Mouse (Mus musculus) testis, adult 2 months (tissue): ENCODE measurements around the gene Birc7. TPM values are rescaled to one million over a fixed set of nuclear protein-coding genes. Genes with fewer than 3 reads are reported as not detected.

Source experiments
- H3K27ac ChIP-seq: fragments of 200-500 bp; 2 replicates; pipeline ENCODE4 v1.5.1; 2012; ENCODE audit warnings: low read depth, low read length; ENCODE audit not compliant: control insufficient read depth, insufficient read depth
- H3K27me3 ChIP-seq: fragments of 200-500 bp; 2 replicates; pipeline ENCODE4 v1.6.1; 2012; ENCODE audit warnings: mild to moderate bottlenecking, low read length, moderate library complexity; ENCODE audit not compliant: control insufficient read depth, insufficient read depth
- H3K36me3 ChIP-seq: fragments of 200-500 bp; 2 replicates; pipeline ENCODE4 v1.6.1; 2012; ENCODE audit warnings: mild to moderate bottlenecking, low read length; ENCODE audit not compliant: control insufficient read depth, insufficient read depth
- H3K4me1 ChIP-seq: fragments of 200-500 bp; 2 replicates; pipeline ENCODE4 v1.6.1; 2012; ENCODE audit warnings: low read length; ENCODE audit not compliant: control insufficient read depth, insufficient read depth
- H3K4me3 ChIP-seq: fragments of 200-500 bp; 2 replicates; pipeline ENCODE4 v1.5.1; 2012; ENCODE audit warnings: low read depth, mild to moderate bottlenecking, low read length, moderate library complexity, mixed read lengths; ENCODE audit not compliant: control insufficient read depth
- CTCF ChIP-seq: fragments of 200-500 bp; IDR thresholded peaks from 2 replicates; pipeline ENCODE4 v1.5.1; 2012; ENCODE audit warnings: low read depth, mild to moderate bottlenecking, inconsistent platforms, low read length, moderate library complexity; ENCODE audit not compliant: control insufficient read depth, insufficient read depth, insufficient replicate concordance
- POLR2A ChIP-seq: fragments of 200-500 bp; IDR thresholded peaks from 2 replicates; pipeline ENCODE4 v1.6.1; 2012; ENCODE audit warnings: low read depth, mild to moderate bottlenecking, inconsistent platforms, low read length, moderate library complexity; ENCODE audit not compliant: control insufficient read depth
- polyA plus RNA-seq: library from polyadenylated mRNA; depleted of rRNA; stranded (reverse); fragments of >200 nt; gene quantifications from 2 replicates; pipeline ENCODE4 v1.2.3, GENCODE M21; 2012

The Birc7 gene
- polyA plus RNA-seq, 1 experiment = not detected

DNA sequence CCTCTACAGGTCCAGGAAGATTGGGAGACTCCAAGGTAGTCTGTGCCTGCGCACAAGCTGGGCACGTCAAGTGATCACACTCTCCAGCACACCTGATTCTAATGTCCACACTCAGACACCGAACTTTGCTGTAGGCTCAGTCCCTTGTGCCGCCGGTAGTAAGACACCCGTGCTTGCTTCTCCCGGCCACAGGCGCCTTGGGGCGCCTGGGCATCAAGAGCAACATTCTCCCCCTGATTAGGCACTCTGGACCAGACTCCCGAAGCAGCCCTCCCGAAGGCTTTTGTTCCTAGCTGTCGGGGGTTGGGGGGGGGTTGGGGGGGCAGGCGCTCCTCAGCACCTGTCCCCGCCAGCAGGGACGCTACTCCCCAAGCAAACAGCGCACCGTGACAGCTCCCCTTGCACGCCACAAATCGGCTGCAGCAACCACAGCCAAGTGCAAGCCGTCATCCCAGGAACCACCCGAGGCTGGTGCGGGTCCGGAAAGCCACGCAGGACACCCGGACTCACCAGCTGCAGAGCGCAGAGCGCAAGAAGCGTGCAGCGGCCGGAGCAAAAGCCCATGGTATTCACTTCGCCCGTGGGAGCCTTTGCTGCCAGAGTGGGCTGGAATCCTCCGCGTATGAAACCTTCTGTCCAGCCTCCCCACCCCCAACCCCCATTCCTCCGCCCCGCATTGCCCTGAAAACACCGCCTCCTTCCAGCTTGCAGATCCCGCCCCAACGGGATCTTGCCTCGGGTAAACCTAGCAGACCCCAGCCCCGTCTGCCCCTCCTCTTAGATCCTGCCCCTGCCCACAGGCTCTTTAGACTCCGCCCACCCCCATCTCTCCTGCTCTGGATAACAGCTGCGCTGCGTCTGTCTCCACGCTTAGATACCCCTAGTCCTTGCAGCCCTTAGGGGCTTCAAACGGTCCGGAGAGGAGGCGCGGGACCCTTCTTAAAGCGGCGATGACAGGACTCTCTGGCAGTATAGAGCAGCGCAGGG is 25.5 kb downstream of the Birc7 start, which contains the start of gene Nkain4:
Gene Nkain4 (minus strand): TSS at position 639 of the 987 bp plus-strand sequence.
- Histone ChIP-seq H3K27me3 (no peaks in the 10 kb centered on the region), H3K36me3 (no peaks in the 10 kb centered on the region), H3K4me1 (peaks cover 4% of the 10 kb centered on the region; the same call in 1 of the 2 replicates), H3K27ac (no peak within 1 kb of the TSS), H3K4me3 (peak within 1 kb of the TSS; percentile 78)
- TF ChIP-seq CTCF = peak; percentile 8; the same call in 1 of the 2 replicates
- TF ChIP-seq POLR2A = no peak

DNA sequence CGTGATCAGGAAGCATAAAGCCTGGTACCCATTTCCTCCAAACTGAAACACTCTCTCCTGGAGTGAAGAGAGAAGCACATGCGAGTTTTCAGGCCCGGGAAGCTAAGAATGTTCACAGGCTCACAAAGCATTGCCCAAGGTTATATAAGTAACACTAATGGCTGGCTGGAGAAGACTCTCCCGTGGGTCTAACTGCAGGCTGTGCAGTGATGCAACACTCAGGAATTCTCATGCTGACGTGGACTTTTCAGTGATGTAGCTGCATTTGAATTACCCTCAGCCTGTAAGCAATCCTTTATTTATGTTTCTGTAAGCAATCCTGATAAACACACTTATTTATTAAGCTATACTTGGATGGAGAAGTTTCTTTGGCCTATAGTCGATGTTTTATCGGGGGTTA is 30.8 kb downstream of the Birc7 start:
- Histone ChIP-seq H3K27ac (no peak overlapping the region), H3K4me3 (no peak overlapping the region), H3K27me3 (no peaks in the 10 kb centered on the region), H3K36me3 (no peaks in the 10 kb centered on the region), H3K4me1 (0 out of 2 replicates have a peak, but pooled peaks cover 4% of the 10 kb centered on the region)
- TF ChIP-seq POLR2A (no peak), CTCF (no peak)

DNA sequence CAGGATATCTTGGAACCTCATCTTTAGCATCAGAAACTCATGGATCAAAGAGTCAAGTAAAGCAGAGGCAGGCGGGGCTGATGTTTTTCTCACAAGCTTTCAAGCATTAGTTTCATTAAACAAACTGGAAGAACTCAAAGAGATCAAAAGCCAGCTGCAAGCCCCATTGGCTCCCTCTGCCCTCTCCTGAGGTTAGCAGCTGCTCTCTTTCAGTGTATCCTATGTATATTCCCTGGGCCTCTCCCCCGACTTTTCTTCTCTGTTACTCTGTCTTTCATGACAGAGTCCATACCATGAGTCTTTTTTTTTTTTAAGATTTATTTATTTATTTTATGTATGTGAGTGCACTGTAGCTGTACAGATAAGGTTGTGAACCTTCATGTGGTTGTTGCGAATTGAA is 31.4 kb downstream of the Birc7 start:
- Histone ChIP-seq H3K4me3 (no peak overlapping the region), H3K4me1 (no peaks in the 10 kb centered on the region), H3K36me3 (no peaks in the 10 kb centered on the region), H3K27ac (no peak overlapping the region), H3K27me3 (no peaks in the 10 kb centered on the region)
- TF ChIP-seq CTCF = no peak
- TF ChIP-seq POLR2A = no peak

DNA sequence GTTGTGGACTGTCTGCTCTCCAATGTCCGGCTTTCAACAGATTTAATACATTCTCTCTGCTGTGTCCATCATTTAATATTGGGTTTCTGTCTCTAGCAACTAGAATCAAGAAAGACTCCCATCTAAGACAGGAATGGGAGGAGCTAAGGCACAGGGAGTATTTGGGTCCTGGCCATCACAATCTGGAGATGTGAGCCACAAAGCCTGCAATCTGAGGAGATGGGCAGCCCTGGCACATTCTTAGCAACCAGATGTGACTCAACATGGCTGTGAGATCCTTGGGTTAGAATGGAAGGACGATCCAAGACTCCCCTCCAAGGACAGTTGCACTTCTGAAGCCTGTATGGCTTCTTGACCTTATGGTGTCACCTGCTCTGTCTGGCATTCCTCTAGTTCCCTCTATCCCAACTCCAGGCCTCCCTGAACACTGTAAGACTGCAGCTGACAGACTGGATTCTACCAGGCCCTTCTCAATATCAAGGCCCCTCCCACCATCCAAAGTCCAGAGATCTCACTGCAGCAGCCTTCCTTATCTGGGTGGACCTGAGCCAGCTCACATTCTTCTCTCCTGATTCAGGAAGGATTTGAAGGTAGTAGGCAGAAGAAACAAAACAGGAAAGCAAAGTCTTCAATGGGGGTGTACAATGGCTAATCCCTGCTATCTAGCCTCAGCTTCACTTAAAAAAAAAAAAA is 33.9 kb downstream of the Birc7 start:
- Histone ChIP-seq H3K4me1 (peaks cover 3% of the 10 kb centered on the region), H3K36me3 (no peaks in the 10 kb centered on the region), H3K4me3 (no peak overlapping the region), H3K27ac (no peak overlapping the region), H3K27me3 (no peaks in the 10 kb centered on the region)
- no peak for TF ChIP-seq CTCF
- TF ChIP-seq POLR2A = no peak

DNA sequence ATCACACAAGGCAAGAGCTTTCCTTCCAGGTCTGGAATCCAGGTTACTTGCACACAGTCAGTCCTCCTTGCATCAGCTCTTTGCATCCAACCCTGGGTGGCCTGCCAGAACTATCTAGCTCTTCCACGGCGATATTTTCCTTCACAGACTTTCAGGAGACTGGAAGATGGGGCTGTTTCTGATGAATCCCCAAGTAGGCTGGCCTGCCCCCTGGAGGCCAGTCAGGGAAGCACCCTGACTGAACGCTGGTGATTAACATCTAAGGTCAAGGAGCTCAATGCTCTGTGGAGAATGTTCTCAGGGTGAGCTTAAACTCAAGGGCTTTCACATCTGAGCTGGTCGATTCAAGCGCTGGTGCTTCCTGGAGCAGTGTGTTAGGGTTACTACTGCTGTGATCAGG is 35.1 kb downstream of the Birc7 start:
- Histone ChIP-seq H3K27ac (no peak overlapping the region), H3K27me3 (no peaks in the 10 kb centered on the region), H3K36me3 (no peaks in the 10 kb centered on the region), H3K4me1 (peaks cover 3% of the 10 kb centered on the region), H3K4me3 (no peak overlapping the region)
- TF ChIP-seq CTCF = peak; percentile 84; the same call in 1 of the 2 replicates
- TF ChIP-seq POLR2A = no peak

DNA sequence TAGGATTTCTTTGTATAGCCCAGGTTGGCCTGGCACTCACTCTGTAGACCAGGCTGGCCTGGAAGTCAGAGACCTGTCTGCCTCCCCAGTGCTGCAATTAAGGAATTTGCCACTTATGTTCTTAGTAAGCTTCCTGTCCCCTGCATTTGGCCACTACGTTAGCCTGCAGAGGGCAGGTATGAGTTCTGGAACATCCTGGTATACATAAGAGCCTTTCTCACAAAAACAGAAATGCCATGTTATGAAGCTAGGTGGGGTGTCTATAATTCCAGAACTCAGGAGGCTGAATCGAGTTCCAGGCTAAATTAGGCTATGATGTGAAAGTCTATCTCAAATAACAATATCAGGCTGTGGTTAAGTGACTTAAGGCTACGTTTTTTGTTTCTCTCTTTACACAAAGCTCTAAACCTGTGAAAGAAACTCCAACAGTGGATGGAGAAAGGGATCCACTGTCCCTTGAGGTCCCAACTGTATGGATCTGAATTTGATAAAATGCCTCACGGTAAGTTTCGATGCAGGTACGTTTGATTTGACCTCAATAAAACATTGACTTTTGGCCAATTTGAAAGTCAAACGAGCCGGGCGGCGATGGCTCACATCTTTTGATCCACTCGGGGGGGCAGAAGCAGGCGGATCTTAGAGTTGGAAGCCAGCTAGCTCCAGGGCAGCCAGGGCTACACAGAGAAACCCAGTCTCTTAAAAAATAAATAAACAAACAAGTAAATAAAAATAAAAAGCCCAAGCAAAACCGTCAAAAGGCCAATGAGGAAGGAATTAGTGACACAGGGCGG is 37.5 kb downstream of the Birc7 start:
- no peaks in the 10 kb centered on the region for H3K36me3 ChIP-seq
- peaks cover 3% of the 10 kb centered on the region for H3K4me1 ChIP-seq
- H3K27ac ChIP-seq = peak overlapping the region; percentile 87
- TF ChIP-seq CTCF (no peak), POLR2A (no peak)
- no peaks in the 10 kb centered on the region for H3K27me3 ChIP-seq
- peak overlapping the region; percentile 91 for H3K4me3 ChIP-seq
